Mouse (Mus musculus): ENCODE data around the gene Sec61a1.

Gene Sec61a1

GRCm38 (mm10) chr6:88518404-88519263 lies at the start of gene Sec61a1:
TSS of gene Sec61a1 (minus strand) at chr6:88518905.
- in situ Hi-C loops (cut with MboI; ENCODE audit: unreplicated experiment in 2 of 2), result no loop called here

GRCm38 (mm10) chr6:88566676-88567075 lies 48.0 kb upstream of the Sec61a1 start:
- in situ Hi-C loops (cut with MboI; ENCODE audit: unreplicated experiment in 2 of 2), result no loop called here

- in situ Hi-C loops (cut with MboI; ENCODE audit: unreplicated experiment in 2 of 2), result no loop called here
Measured at GRCm38 (mm10) chr6:88565033-88565432, 46.3 kb upstream of the Sec61a1 start.

- in situ Hi-C loops (cut with MboI; ENCODE audit: unreplicated experiment in 2 of 2), result no loop called here
Measured at GRCm38 (mm10) chr6:88560156-88560555, 41.5 kb upstream of the Sec61a1 start.

GRCm38 (mm10) chr6:88559688-88560087 lies 41.0 kb upstream of the Sec61a1 start:
- in situ Hi-C loops (cut with MboI; ENCODE audit: unreplicated experiment in 2 of 2), result no loop called here

- in situ Hi-C loops (cut with MboI; ENCODE audit: unreplicated experiment in 2 of 2), result no loop called here
Measured at GRCm38 (mm10) chr6:88558076-88558475, 39.4 kb upstream of the Sec61a1 start.

- in situ Hi-C loops (cut with MboI; ENCODE audit: unreplicated experiment in 2 of 2), result no loop called here
Measured at GRCm38 (mm10) chr6:88557548-88557947, 38.8 kb upstream of the Sec61a1 start.

- in situ Hi-C loops (cut with MboI; ENCODE audit: unreplicated experiment in 2 of 2), result loop anchor here (5.0 kb wide), 1 partner anchor 307 kb away; no protein-coding TSS in a partner anchor
Measured at GRCm38 (mm10) chr6:88549916-88550315, 31.2 kb upstream of the Sec61a1 start.

GRCm38 (mm10) chr6:88549137-88549814 lies 30.6 kb upstream of the Sec61a1 start:
- in situ Hi-C loops (cut with MboI; ENCODE audit: unreplicated experiment in 2 of 2), result no loop called here

- in situ Hi-C loops (cut with MboI; ENCODE audit: unreplicated experiment in 2 of 2), result no loop called here
Measured at GRCm38 (mm10) chr6:88548405-88549049, 29.8 kb upstream of the Sec61a1 start.

- in situ Hi-C loops (cut with MboI; ENCODE audit: unreplicated experiment in 2 of 2), result no loop called here
Measured at GRCm38 (mm10) chr6:88545397-88545790, 26.7 kb upstream of the Sec61a1 start.

- in situ Hi-C loops (cut with MboI; ENCODE audit: unreplicated experiment in 2 of 2), result no loop called here
Measured at GRCm38 (mm10) chr6:88544644-88545396, 26.1 kb upstream of the Sec61a1 start.

- in situ Hi-C loops (cut with MboI; ENCODE audit: unreplicated experiment in 2 of 2), result no loop called here
Measured at GRCm38 (mm10) chr6:88544241-88544640, 25.5 kb upstream of the Sec61a1 start.

GRCm38 (mm10) chr6:88540093-88540755 lies 21.5 kb upstream of the Sec61a1 start:
- in situ Hi-C loops (cut with MboI; ENCODE audit: unreplicated experiment in 2 of 2), result no loop called here

- in situ Hi-C loops (cut with MboI; ENCODE audit: unreplicated experiment in 2 of 2), result no loop called here
Measured at GRCm38 (mm10) chr6:88530306-88530705, 11.6 kb upstream of the Sec61a1 start.

- in situ Hi-C loops (cut with MboI; ENCODE audit: unreplicated experiment in 2 of 2), result no loop called here
Measured at GRCm38 (mm10) chr6:88524056-88524455, 5.4 kb upstream of the Sec61a1 start.

GRCm38 (mm10) chr6:88523451-88523850 lies 4.7 kb upstream of the Sec61a1 start:
- in situ Hi-C loops (cut with MboI; ENCODE audit: unreplicated experiment in 2 of 2), result no loop called here

GRCm38 (mm10) chr6:88523043-88523442 lies 4.3 kb upstream of the Sec61a1 start:
- in situ Hi-C loops (cut with MboI; ENCODE audit: unreplicated experiment in 2 of 2), result no loop called here

GRCm38 (mm10) chr6:88522606-88523005 lies 3.9 kb upstream of the Sec61a1 start:
- in situ Hi-C loops (cut with MboI; ENCODE audit: unreplicated experiment in 2 of 2), result no loop called here

- in situ Hi-C loops (cut with MboI; ENCODE audit: unreplicated experiment in 2 of 2), result no loop called here
Measured at GRCm38 (mm10) chr6:88521821-88522220, 3.1 kb upstream of the Sec61a1 start.

Data from v-Abl transformed pro-B cells (cell line).